Mouse (Mus musculus): Measurements from ENCODE around the gene Vps4a.

DNA sequence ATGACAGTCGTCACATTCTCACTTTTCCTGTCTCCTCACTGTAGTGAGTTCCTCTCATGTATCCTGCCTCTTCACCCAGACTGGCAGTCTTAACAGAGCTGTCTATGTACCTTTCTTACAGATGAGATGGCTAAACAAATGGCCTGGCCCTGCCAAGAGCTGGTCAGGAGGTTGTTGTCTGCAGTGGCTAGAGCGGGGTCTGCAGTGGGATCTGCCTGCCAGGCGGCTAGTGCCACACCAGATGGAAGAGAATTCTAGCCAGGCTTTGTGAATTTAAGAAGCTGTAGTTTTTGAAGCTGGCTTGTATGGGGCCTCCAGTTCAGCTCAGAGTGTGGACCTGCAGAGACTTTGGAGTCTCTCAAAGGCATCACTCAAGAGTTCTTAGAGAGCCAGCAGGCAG, 4.6 kb downstream of the Vps4a start:
- no peak for TF ChIP-seq CTCF (IDR thresholded peaks at IDR 0.05; ENCODE audit: insufficient read depth, low read length)
- no peak for TF ChIP-seq POLR2A (IDR thresholded peaks at IDR 0.05; ENCODE audit: borderline replicate concordance, extremely low read depth, low read depth, low read length)
